Mouse (Mus musculus) cerebellum, postnatal 14 days (tissue): ENCODE results near the gene Mavs.

Experiments used
- DNase-seq, 2 experiments: peaks; one replicate each; pipeline ENCODE4 v3.0.0; 2021; ENCODE audit warnings: mixed read lengths in 2 of 2

The Mavs gene

GRCm38 (mm10) chr2:131233307-131234126 lies at the start of gene Mavs:
Gene Mavs (plus strand): TSS chr2:131234063.
- peak; percentile 95 to 96 for DNase-seq

GRCm38 (mm10) chr2:131186343-131186742 lies 47.5 kb upstream of the Mavs start:
- no peak for DNase-seq

- peak; percentile 83 to 87 for DNase-seq
These were observed 46.9 kb upstream of the Mavs start, which contains the start of the genes Cdc25b and Spef1 for GRCm38 (mm10) chr2:131186771-131187601. Gene Cdc25b (plus strand): TSS chr2:131186949. Gene Spef1 (minus strand): TSS chr2:131187282.

- DNase-seq: no peak
These were observed 46.3 kb upstream of the Mavs start for GRCm38 (mm10) chr2:131187602-131187922.

- no peak for DNase-seq
These were observed 45.6 kb upstream of the Mavs start for GRCm38 (mm10) chr2:131188311-131188710.

- DNase-seq: no peak
These were observed 44.1 kb upstream of the Mavs start for GRCm38 (mm10) chr2:131189521-131190309.

GRCm38 (mm10) chr2:131190344-131191004 lies 43.4 kb upstream of the Mavs start:
- peak; percentile 25 to 29 for DNase-seq

GRCm38 (mm10) chr2:131191005-131191390 lies 42.9 kb upstream of the Mavs start:
- DNase-seq: no peak

GRCm38 (mm10) chr2:131196606-131197316 lies 37.1 kb upstream of the Mavs start:
- no peak for DNase-seq

GRCm38 (mm10) chr2:131200710-131201109 lies 33.2 kb upstream of the Mavs start:
- DNase-seq: no peak

GRCm38 (mm10) chr2:131201262-131201661 lies 32.6 kb upstream of the Mavs start:
- DNase-seq: peak in 1 of 2 experiments; percentile 47

GRCm38 (mm10) chr2:131203816-131204409 lies 29.9 kb upstream of the Mavs start:
- DNase-seq: no peak

GRCm38 (mm10) chr2:131204410-131204981 lies 29.4 kb upstream of the Mavs start:
- DNase-seq: peak; percentile 48 to 83

- no peak for DNase-seq
These were observed 28.2 kb upstream of the Mavs start for GRCm38 (mm10) chr2:131205521-131206182.

- no peak for DNase-seq
These were observed 27.1 kb upstream of the Mavs start, which contains the start of gene Ap5s1 for GRCm38 (mm10) chr2:131206778-131207177. Gene Ap5s1 (plus strand): TSS chr2:131207078.

- DNase-seq: no peak
These were observed 25.5 kb upstream of the Mavs start for GRCm38 (mm10) chr2:131208356-131208755.

- peak in 1 of 2 experiments; percentile 34 for DNase-seq
These were observed 24.6 kb upstream of the Mavs start for GRCm38 (mm10) chr2:131209125-131209795.

- peak; percentile 95 to 98 for DNase-seq
These were observed 23.7 kb upstream of the Mavs start for GRCm38 (mm10) chr2:131209969-131210792.
